Mouse (Mus musculus) embryonic facial prominence, embryonic 11.5 days (tissue): Measurements from ENCODE around the gene Gm5901. TPM values are rescaled to one million over a fixed set of nuclear protein-coding genes. Genes with fewer than 3 reads are reported as not detected.

ENCODE experiments used
- ATAC-seq: fragments of 200-750 bp; cut with Nextera tagmentation; replicated peaks from 2 replicates; pipeline ENCODE4 v1.8.0; 2017; ENCODE audit warnings: low read depth; ENCODE audit not compliant: insufficient number of reproducible peaks, low FRiP score, low TSS enrichment
- DNase-seq: peaks from one replicate; pipeline ENCODE4 v3.0.0-alpha.2; 2015; ENCODE audit warnings: low spot score
- H3K27ac ChIP-seq: fragments of 300-500 bp; sonication (generic); replicated peaks from 2 replicates; pipeline ENCODE4 v1.5.1; 2014; ENCODE audit warnings: mild to moderate bottlenecking, low read depth, low read length, control low read depth
- H3K27me3 ChIP-seq: fragments of 300-500 bp; sonication (generic); 2 replicates; pipeline ENCODE4 v1.6.1; 2014; ENCODE audit warnings: mild to moderate bottlenecking, low read length, moderate library complexity, mixed read lengths; ENCODE audit not compliant: control insufficient read depth, insufficient read depth
- H3K36me3 ChIP-seq: fragments of 300-500 bp; sonication (generic); replicated peaks from 2 replicates; pipeline ENCODE4 v1.6.1; 2014; ENCODE audit warnings: low read depth, mild to moderate bottlenecking, low read length, moderate library complexity, mixed read lengths; ENCODE audit not compliant: control insufficient read depth, insufficient read depth
- H3K4me1 ChIP-seq: fragments of 300-500 bp; sonication (generic); 2 replicates; pipeline ENCODE4 v1.6.1; 2014; ENCODE audit warnings: low read length, mixed read lengths; ENCODE audit not compliant: control insufficient read depth, insufficient read depth
- H3K4me2 ChIP-seq: fragments of 300-500 bp; sonication (generic); 2 replicates; pipeline ENCODE4 v1.6.1; 2014; ENCODE audit warnings: low read depth, mild to moderate bottlenecking, control low read depth, low read length, moderate library complexity
- H3K4me3 ChIP-seq: fragments of 300-500 bp; sonication (generic); 2 replicates; pipeline ENCODE4 v1.5.1; 2014; ENCODE audit warnings: low read depth, low read length, control low read depth
- H3K9ac ChIP-seq: fragments of 300-500 bp; sonication (generic); replicated peaks from 2 replicates; pipeline ENCODE4 v1.6.1; 2014; ENCODE audit warnings: mild to moderate bottlenecking, control low read depth, low read length
- H3K9me3 ChIP-seq: fragments of 300-500 bp; sonication (generic); replicated peaks from 2 replicates; pipeline ENCODE4 v1.6.1; 2016; ENCODE audit warnings: mild to moderate bottlenecking, low read length, inconsistent platforms, mixed read lengths; ENCODE audit not compliant: control insufficient read depth
- WGBS: fragments of 180-500 bp; shearing (Covaris S2); extraction: QIAGEN DNeasy Blood & Tissue Kit; methylation state at CpG from one replicate; pipeline ENCODE4 v1.1.7; 2014; 5-methylcytosine and 5-hydroxymethylcytosine counted together
- polyA plus RNA-seq: library from polyadenylated mRNA; unstranded; fragments of >200 nt; fragmentation: Nextera tagmentation; extraction: Ambion mirVana; gene quantifications from 2 replicates; pipeline ENCODE4 v1.2.1, GENCODE M21; 2014

Gm5901 gene
- polyA plus RNA-seq, 1 experiment from 2014 or later: not detected

GRCm38 (mm10) chr7:105390236-105390635 lies 15.4 kb downstream of the Gm5901 start:
- H3K27me3 ChIP-seq: no peaks in the 10 kb centered on the region
- H3K9me3 ChIP-seq: no peaks in the 10 kb centered on the region
- no peak for DNase-seq
- ATAC-seq: no peak
- H3K4me1 ChIP-seq: no peaks in the 10 kb centered on the region
- H3K27ac ChIP-seq: no peak overlapping the region
- no peak overlapping the region for H3K4me3 ChIP-seq
- peaks cover 5% of the 10 kb centered on the region; the same call in 1 of the 2 replicates for H3K36me3 ChIP-seq
- H3K9ac ChIP-seq: no peak overlapping the region
- WGBS: 87% methylated on average over 2 of the region's 2 CpGs
- H3K4me2 ChIP-seq: no peak overlapping the region

- Histone ChIP-seq H3K36me3 (no peaks in the 10 kb centered on the region; the same call in 1 of the 2 replicates), H3K27me3 (no peaks in the 10 kb centered on the region), H3K4me1 (no peaks in the 10 kb centered on the region), H3K9me3 (no peaks in the 10 kb centered on the region), H3K9ac (no peak overlapping the region), H3K4me3 (no peak overlapping the region), H3K4me2 (no peak overlapping the region), H3K27ac (no peak overlapping the region)
- DNase-seq (no peak), ATAC-seq (no peak)
- WGBS: 74% methylated on average over 1 of the region's 1 CpGs
Observed at GRCm38 (mm10) chr7:105394606-105395005, 19.8 kb downstream of the Gm5901 start.

- Histone ChIP-seq H3K9me3 (no peaks in the 10 kb centered on the region), H3K27me3 (no peaks in the 10 kb centered on the region), H3K36me3 (no peaks in the 10 kb centered on the region), H3K9ac (no peak overlapping the region), H3K27ac (no peak overlapping the region), H3K4me3 (no peak overlapping the region), H3K4me1 (no peaks in the 10 kb centered on the region), H3K4me2 (no peak overlapping the region)
- no peak for DNase-seq
- no peak for ATAC-seq
Observed at GRCm38 (mm10) chr7:105395131-105395820, 20.4 kb downstream of the Gm5901 start.

- H3K4me3 ChIP-seq: no peak overlapping the region
- H3K4me1 ChIP-seq: no peaks in the 10 kb centered on the region
- no peak overlapping the region for H3K27ac ChIP-seq
- H3K4me2 ChIP-seq: no peak overlapping the region
- no peaks in the 10 kb centered on the region for H3K9me3 ChIP-seq
- H3K27me3 ChIP-seq: no peaks in the 10 kb centered on the region
- DNase-seq (no peak), ATAC-seq (no peak)
- H3K9ac ChIP-seq: no peak overlapping the region
- H3K36me3 ChIP-seq: no peaks in the 10 kb centered on the region
Observed at GRCm38 (mm10) chr7:105396126-105396525, 21.3 kb downstream of the Gm5901 start.

GRCm38 (mm10) chr7:105399058-105399934 lies 24.5 kb downstream of the Gm5901 start:
- no peaks in the 10 kb centered on the region for H3K36me3 ChIP-seq
- ATAC-seq (peak; percentile 45; the same call in 1 of the 2 replicates), DNase-seq (peak; percentile 26)
- 2% methylated on average over 25 of the region's 25 CpGs for WGBS
- peak overlapping the region; percentile 62 for H3K4me2 ChIP-seq
- no peaks in the 10 kb centered on the region for H3K9me3 ChIP-seq
- peak overlapping the region; percentile 69 for H3K4me3 ChIP-seq
- no peaks in the 10 kb centered on the region for H3K27me3 ChIP-seq
- H3K4me1 ChIP-seq: no peaks in the 10 kb centered on the region
- peak overlapping the region; percentile 80 for H3K9ac ChIP-seq
- H3K27ac ChIP-seq: no peak overlapping the region

- H3K4me1 ChIP-seq: no peaks in the 10 kb centered on the region
- WGBS: under 1% methylated on average over 53 of the region's 55 CpGs
- DNase-seq (peak; percentile 100), ATAC-seq (peak; percentile 99)
- H3K27ac ChIP-seq: peak within 1 kb of the TSS; percentile 7; the same call in 1 of the 2 replicates
- peak within 1 kb of the TSS; percentile 80 for H3K9ac ChIP-seq
- H3K4me2 ChIP-seq: peak within 1 kb of the TSS; percentile 62
- H3K4me3 ChIP-seq: peak within 1 kb of the TSS; percentile 69
- H3K9me3 ChIP-seq: no peaks in the 10 kb centered on the region
- no peaks in the 10 kb centered on the region for H3K36me3 ChIP-seq
- H3K27me3 ChIP-seq: no peaks in the 10 kb centered on the region
Observed at GRCm38 (mm10) chr7:105399935-105400624, 25.2 kb downstream of the Gm5901 start, which contains the start of gene Fam160a2. Gene Fam160a2 (minus strand): TSS chr7:105400054.

- Histone ChIP-seq H3K4me3 (no peak within 1 kb of the TSS), H3K9ac (no peak within 1 kb of the TSS)
- 76% methylated on average over 5 of the region's 5 CpGs for WGBS
Observed at GRCm38 (mm10) chr7:105404268-105404667, 29.4 kb downstream of the Gm5901 start, which contains the start of gene Cnga4. Gene Cnga4 (plus strand): TSS chr7:105404568.

More at GRCm38 (mm10) chr7:105404268-105404667, 29.4 kb downstream of the Gm5901 start, which contains the start of gene Cnga4:
- H3K36me3 ChIP-seq: no peaks in the 10 kb centered on the region
- no peaks in the 10 kb centered on the region for H3K27me3 ChIP-seq
- DNase-seq (no peak), ATAC-seq (no peak)
- no peaks in the 10 kb centered on the region for H3K9me3 ChIP-seq
- no peak within 1 kb of the TSS for H3K27ac ChIP-seq
- H3K4me1 ChIP-seq: no peaks in the 10 kb centered on the region
- no peak within 1 kb of the TSS for H3K4me2 ChIP-seq
